Mouse (Mus musculus) MEL (cell line): ENCODE data around the gene Fam69b. TPM values are rescaled to one million over a fixed set of nuclear protein-coding genes. Genes with fewer than 3 reads are reported as not detected.

ENCODE experiments used
- DNase-seq: peaks from one replicate; pipeline ENCODE4 v3.0.0; 2011; ENCODE audit warnings: low read depth, low spot score
- H3K27ac ChIP-seq: 2 replicates; pipeline ENCODE4 v1.5.1; 2012; ENCODE audit warnings: low read depth, mild to moderate bottlenecking, control low read depth, low read length, moderate library complexity; ENCODE audit not compliant: control insufficient read depth
- H3K27me3 ChIP-seq, 2 experiments: fragments of 150-350 bp in 1 of 2; sonication (generic) in 1 of 2; 2 replicates each; pipeline ENCODE4 v1.6.1; 2012; ENCODE audit warnings: low read length in 2 of 2, mild to moderate bottlenecking in 2 of 2, improper control_type of control experiment in 1 of 2, moderate library complexity in 1 of 2; ENCODE audit not compliant: insufficient read depth in 2 of 2, control insufficient read depth in 1 of 2
- H3K36me3 ChIP-seq, 2 experiments: 2 replicates each; pipeline ENCODE4 v1.6.1; 2012 to 2014; ENCODE audit warnings: low read length in 2 of 2, improper control_type of control experiment in 1 of 2, inconsistent platforms in 1 of 2, mild to moderate bottlenecking in 1 of 2; ENCODE audit not compliant: insufficient read depth in 2 of 2, control insufficient read depth in 1 of 2
- H3K4me1 ChIP-seq, 2 experiments: fragments of 150-350 bp in 1 of 2; sonication (generic) in 1 of 2; 2 replicates each; pipeline ENCODE4 v1.6.1; 2012; ENCODE audit warnings: low read length in 2 of 2, improper control_type of control experiment in 1 of 2, mild to moderate bottlenecking in 1 of 2; ENCODE audit not compliant: insufficient read depth in 2 of 2, control insufficient read depth in 1 of 2
- H3K4me3 ChIP-seq, 2 experiments: fragments of 150-350 bp in 1 of 2; sonication (generic) in 1 of 2; 2 replicates each; pipeline ENCODE4 v1.5.1; 2012; ENCODE audit warnings: low read depth in 2 of 2, low read length in 2 of 2, mild to moderate bottlenecking in 2 of 2, moderate library complexity in 2 of 2, control low read depth in 1 of 2, improper control_type of control experiment in 1 of 2; ENCODE audit not compliant: control insufficient read depth in 1 of 2, insufficient read depth in 1 of 2
- H3K79me2 ChIP-seq: 2 replicates; pipeline ENCODE4 v1.6.1; 2012; ENCODE audit warnings: mild to moderate bottlenecking, low read length, moderate library complexity; ENCODE audit not compliant: control insufficient read depth, poor library complexity, insufficient read depth
- H3K9ac ChIP-seq: 2 replicates; pipeline ENCODE4 v1.6.1; 2012; ENCODE audit warnings: low read depth, mild to moderate bottlenecking, control low read depth, low read length, moderate library complexity; ENCODE audit not compliant: control insufficient read depth, poor library complexity, severe bottlenecking
- H3K9me3 ChIP-seq: fragments of 150-350 bp; sonication (generic); replicated peaks from 2 replicates; pipeline ENCODE4 v1.6.1; 2012; ENCODE audit warnings: mild to moderate bottlenecking, low read length, improper control_type of control experiment, moderate library complexity; ENCODE audit not compliant: insufficient read depth
- GATA1 ChIP-seq: IDR thresholded peaks from 2 replicates; pipeline ENCODE4 v1.6.1; 2011; ENCODE audit warnings: low read depth, low read length, improper control_type of control experiment
- HCFC1 ChIP-seq: IDR thresholded peaks from 2 replicates; pipeline ENCODE4 v1.6.1; 2012; ENCODE audit warnings: low read depth, mild to moderate bottlenecking, inconsistent platforms, low read length, improper control_type of control experiment, moderate library complexity
- KAT2A ChIP-seq: conservative IDR thresholded peaks from 2 replicates; pipeline ENCODE4 v1.6.1; 2012; ENCODE audit warnings: low read depth, low read length, improper control_type of control experiment, inconsistent platforms
- MAFK ChIP-seq: IDR thresholded peaks from 2 replicates; pipeline ENCODE4 v1.6.1; 2011; ENCODE audit warnings: low read depth, mild to moderate bottlenecking, low read length, improper control_type of control experiment, borderline replicate concordance
- MAX ChIP-seq: IDR thresholded peaks from 2 replicates; pipeline ENCODE4 v1.6.1; 2011; ENCODE audit warnings: low read length, improper control_type of control experiment
- MAZ ChIP-seq: IDR thresholded peaks from 2 replicates; pipeline ENCODE4 v1.6.1; 2012; ENCODE audit warnings: low read depth, mild to moderate bottlenecking, inconsistent platforms, low read length, improper control_type of control experiment
- MEF2A ChIP-seq: IDR thresholded peaks from 2 replicates; pipeline ENCODE4 v1.6.1; 2014; ENCODE audit warnings: low read depth, mild to moderate bottlenecking, inconsistent platforms, low read length, improper control_type of control experiment; ENCODE audit not compliant: poor library complexity, insufficient replicate concordance, severe bottlenecking; ENCODE audit errors: extremely low read depth
- MXI1 ChIP-seq: IDR thresholded peaks from 2 replicates; pipeline ENCODE4 v1.6.1; 2011; ENCODE audit warnings: mild to moderate bottlenecking, low read depth, low read length, improper control_type of control experiment
- NRF1 ChIP-seq: IDR thresholded peaks from 2 replicates; pipeline ENCODE4 v1.6.1; 2014; ENCODE audit warnings: low read depth, mild to moderate bottlenecking, inconsistent platforms, low read length, improper control_type of control experiment, moderate library complexity; ENCODE audit not compliant: poor library complexity, insufficient read depth, severe bottlenecking
- POLR2A ChIP-seq, 2 experiments: IDR thresholded peaks; 2 replicates each; pipeline ENCODE4 v1.6.1; 2011 to 2012; ENCODE audit warnings: low read length in 2 of 2, mild to moderate bottlenecking in 2 of 2, control low read depth in 1 of 2, improper control_type of control experiment in 1 of 2, low read depth in 1 of 2, moderate library complexity in 1 of 2; ENCODE audit not compliant: control insufficient read depth in 1 of 2, insufficient read depth in 1 of 2, poor library complexity in 1 of 2
- POLR2AphosphoS2 ChIP-seq: IDR thresholded peaks from 2 replicates; pipeline ENCODE4 v1.6.1; 2011; ENCODE audit warnings: low read length, improper control_type of control experiment
- RCOR1 ChIP-seq: IDR thresholded peaks from 2 replicates; pipeline ENCODE4 v1.6.1; 2012; ENCODE audit warnings: low read depth, mild to moderate bottlenecking, inconsistent platforms, low read length, improper control_type of control experiment
- TAL1 ChIP-seq: IDR thresholded peaks from 2 replicates; pipeline ENCODE4 v1.6.1; 2012; ENCODE audit warnings: mild to moderate bottlenecking, inconsistent platforms, low read length, moderate library complexity, mixed read lengths
- UBTF ChIP-seq: IDR thresholded peaks from 2 replicates; pipeline ENCODE4 v1.6.1; 2012; ENCODE audit warnings: low read depth, mild to moderate bottlenecking, inconsistent platforms, low read length, improper control_type of control experiment, moderate library complexity, borderline replicate concordance; ENCODE audit not compliant: insufficient read depth
- USF2 ChIP-seq, 2 experiments: IDR thresholded peaks; 2 replicates each; pipeline ENCODE4 v1.6.1; 2011 to 2012; ENCODE audit warnings: improper control_type of control experiment in 2 of 2, low read length in 2 of 2, borderline replicate concordance in 1 of 2, inconsistent platforms in 1 of 2, low read depth in 1 of 2, mild to moderate bottlenecking in 1 of 2; ENCODE audit not compliant: insufficient read depth in 1 of 2
- ZKSCAN1 ChIP-seq: IDR thresholded peaks from 2 replicates; pipeline ENCODE4 v1.6.1; 2012; ENCODE audit warnings: low read depth, mild to moderate bottlenecking, inconsistent platforms, low read length, improper control_type of control experiment, moderate library complexity
- ZMIZ1 ChIP-seq: IDR thresholded peaks from 2 replicates; pipeline ENCODE4 v1.6.1; 2012; ENCODE audit warnings: low read depth, mild to moderate bottlenecking, inconsistent platforms, low read length, improper control_type of control experiment, moderate library complexity
- polyA plus RNA-seq, 2 experiments: library from polyadenylated mRNA; stranded (reverse) in 1 of 2; unstranded in 1 of 2; fragments of >175 nt in 1 of 2; fragments of >200 nt in 1 of 2; gene quantifications; 2 replicates each; pipeline versions ENCODE4 v1.2.1 to v1.2.4; 2012; ENCODE audit warnings: low replicate concordance in 2 of 2, low read depth in 1 of 2; ENCODE audit not compliant: insufficient read length in 2 of 2, insufficient read depth in 1 of 2, missing spikeins in 1 of 2
- total RNA-seq: library from RNA; depleted of rRNA; stranded (reverse); fragments of 300-350 nt; gene quantifications from 2 replicates; pipeline ENCODE4 v1.2.3, GENCODE M21; 2012

Fam69b gene
- total and polyA plus RNA-seq, 3 experiments: 0.42 to 0.67 TPM; not detected in 1

- no peak overlapping the region for H3K27ac ChIP-seq
- H3K36me3 ChIP-seq: no peaks in the 10 kb centered on the region
- no peak for TF ChIP-seq MEF2A
- TF ChIP-seq ZMIZ1: no peak
- no peak for TF ChIP-seq GATA1
- TF ChIP-seq MAZ: no peak
- TF ChIP-seq MAFK: no peak
- no peak for TF ChIP-seq RCOR1
- no peak for TF ChIP-seq TAL1
- no peak for TF ChIP-seq KAT2A
- H3K9me3 ChIP-seq: no peaks in the 10 kb centered on the region
- no peaks in the 10 kb centered on the region for H3K27me3 ChIP-seq
- no peak for DNase-seq
- no peaks in the 10 kb centered on the region for H3K79me2 ChIP-seq
- H3K4me1 ChIP-seq: no peaks in the 10 kb centered on the region
- H3K4me3 ChIP-seq: no peak overlapping the region
- H3K9ac ChIP-seq: no peak overlapping the region
These were observed 30.4 kb upstream of the Fam69b start for GRCm38 (mm10) chr2:26597810-26598209.

GRCm38 (mm10) chr2:26598462-26598861 is 29.8 kb upstream of the Fam69b start:
- no peak overlapping the region for H3K9ac ChIP-seq
- H3K4me3 ChIP-seq: no peak overlapping the region
- H3K9me3 ChIP-seq: no peaks in the 10 kb centered on the region
- H3K36me3 ChIP-seq: no peaks in the 10 kb centered on the region
- no peak overlapping the region for H3K27ac ChIP-seq
- H3K79me2 ChIP-seq: no peaks in the 10 kb centered on the region; the same call in 1 of the 2 replicates
- H3K4me1 ChIP-seq: no peaks in the 10 kb centered on the region; a peak in 1 of 4 replicates
- no peak for DNase-seq
- H3K27me3 ChIP-seq: no peaks in the 10 kb centered on the region
- TF ChIP-seq ZKSCAN1 (no peak), HCFC1 (no peak), NRF1 (no peak), MXI1 (no peak), MAX (no peak), USF2 (IDR thresholded peaks at IDR 0.05; ENCODE audit: borderline replicate concordance in 1 of 2, insufficient read depth in 1 of 2, low read depth in 1 of 2, low read length in 2 of 2) (no peak), POLR2A (IDR thresholded peaks at IDR 0.05; ENCODE audit: control insufficient read depth in 1 of 2, insufficient read depth in 1 of 2, low read depth in 1 of 2, low read length in 2 of 2, poor library complexity in 1 of 2) (no peak), UBTF (no peak), POLR2AphosphoS2 (no peak), ZMIZ1 (no peak)
- TF ChIP-seq, all 39 proteins: peak for 0
